Mouse (Mus musculus) monocyte, adult 2 months (primary cell): Measurements from ENCODE around the gene Espl1.
A peak's percentile ranks its signal among the peaks of the same experiment; 100 is the strongest.
"Not testable (repeated sequence)": the region's sequence is repeated elsewhere in the genome, so short reads cannot be mapped to it uniquely, and the experiment has no call there.

Experiments
- DNase-seq, 2 experiments: peaks; one replicate each; pipeline ENCODE4 v3.0.0; 2022; ENCODE audit warnings: low spot score in 2 of 2, low read depth in 1 of 2

The Espl1 gene

DNA sequence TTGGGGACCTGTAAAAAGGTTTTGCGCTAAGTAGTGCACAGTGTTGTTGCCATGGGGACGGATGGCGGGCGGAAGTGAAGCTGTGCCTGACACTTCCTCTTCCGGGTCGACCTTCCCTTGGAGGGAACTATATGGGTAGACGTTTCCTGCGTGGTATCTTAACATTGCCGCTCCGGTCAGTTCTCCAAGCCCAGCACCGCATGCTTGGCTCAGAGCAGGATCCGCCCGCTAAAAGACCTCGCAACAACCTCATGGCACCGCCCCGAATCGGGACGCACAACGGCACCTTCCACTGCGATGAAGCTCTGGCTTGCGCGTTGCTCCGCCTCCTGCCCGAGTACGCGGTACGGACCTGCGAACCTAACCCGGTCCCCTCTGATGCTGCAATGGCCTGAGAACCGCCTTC, 35.5 kb downstream of the Espl1 start, which contains the start of gene Myg1:
Myg1 (plus strand) TSS at position 100 of the 406 bp plus-strand sequence.
- DNase-seq, result peak; percentile 46 to 76

DNA sequence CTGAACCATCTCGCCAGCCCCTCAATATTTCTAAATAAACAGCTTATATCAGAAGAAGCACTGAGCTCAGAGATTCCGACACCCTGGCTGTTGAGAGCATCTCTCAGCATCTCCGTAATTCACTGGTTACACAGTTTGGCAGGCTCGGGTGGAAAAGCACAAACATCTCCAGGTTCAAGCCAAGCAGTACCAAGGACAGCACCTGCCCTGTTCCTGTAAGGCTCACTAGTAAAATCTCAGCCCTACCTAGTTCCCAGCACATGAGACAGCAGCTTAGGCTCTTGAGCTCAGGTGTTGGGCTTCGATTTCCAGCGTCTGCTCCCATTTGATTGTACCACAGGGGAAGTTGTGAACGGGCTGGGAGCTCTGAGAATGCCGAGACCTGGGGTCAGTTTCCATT, 39.2 kb downstream of the Espl1 start:
- no peak for DNase-seq

DNA sequence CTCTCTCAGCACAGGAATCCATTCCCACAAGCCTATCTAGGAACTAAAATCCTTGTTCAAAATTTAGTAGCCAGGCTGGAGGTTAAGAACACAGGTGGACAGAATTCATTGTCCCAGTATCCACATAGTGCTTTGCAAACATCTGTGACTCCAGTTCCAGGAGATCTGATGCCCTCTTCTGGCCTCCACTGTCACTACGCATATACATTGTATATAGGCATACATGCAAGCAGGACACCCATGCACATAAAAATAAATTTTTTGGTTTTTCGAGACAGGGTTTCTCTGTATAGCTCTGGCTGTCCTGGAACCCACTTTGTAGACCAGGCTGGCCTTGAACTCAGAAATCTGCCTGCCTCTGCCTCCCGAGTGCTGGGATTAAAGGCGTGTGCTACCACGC, 39.9 kb downstream of the Espl1 start:
- DNase-seq, result not testable (repeated sequence)

DNA sequence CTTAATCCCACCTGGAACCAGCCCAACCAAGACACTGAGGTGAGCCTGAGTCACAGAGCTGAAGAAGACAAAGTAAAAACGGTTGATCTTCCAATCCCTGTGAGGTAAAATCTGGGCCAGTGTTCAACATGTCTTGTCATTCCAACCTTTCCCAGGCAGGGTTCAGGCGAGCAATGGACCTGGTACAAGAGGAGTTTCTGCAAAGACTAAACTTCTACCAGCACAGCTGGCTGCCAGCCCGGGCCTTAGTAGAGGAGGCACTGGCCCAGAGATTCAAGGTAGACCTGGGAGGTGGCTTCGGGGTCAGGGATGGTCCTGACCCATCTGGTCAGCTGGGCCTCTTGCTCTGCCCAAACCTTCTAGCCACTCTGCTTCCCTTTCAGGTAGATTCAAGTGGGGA, 40.9 kb downstream of the Espl1 start:
- DNase-seq, result no peak

DNA sequence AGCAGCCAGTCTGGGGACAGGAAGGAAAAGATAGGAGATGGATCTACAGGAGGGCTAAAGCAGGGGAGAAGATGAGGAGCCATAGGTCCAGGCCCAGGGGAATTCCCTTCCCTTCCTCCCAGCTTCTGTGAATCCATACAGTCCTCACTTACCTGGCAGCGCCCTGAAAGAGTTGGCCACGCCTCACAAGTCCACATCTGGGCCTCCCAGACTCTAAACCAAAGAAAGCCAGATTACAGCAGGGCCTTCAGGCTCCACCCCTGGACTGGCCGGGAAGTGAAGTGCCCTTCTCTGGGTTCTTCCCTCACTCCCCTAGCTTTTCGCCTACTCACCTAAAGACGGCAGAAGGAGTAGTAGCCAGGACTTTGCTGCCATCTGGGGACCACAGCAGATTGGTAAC, 43.5 kb downstream of the Espl1 start:
- DNase-seq, result no peak

DNA sequence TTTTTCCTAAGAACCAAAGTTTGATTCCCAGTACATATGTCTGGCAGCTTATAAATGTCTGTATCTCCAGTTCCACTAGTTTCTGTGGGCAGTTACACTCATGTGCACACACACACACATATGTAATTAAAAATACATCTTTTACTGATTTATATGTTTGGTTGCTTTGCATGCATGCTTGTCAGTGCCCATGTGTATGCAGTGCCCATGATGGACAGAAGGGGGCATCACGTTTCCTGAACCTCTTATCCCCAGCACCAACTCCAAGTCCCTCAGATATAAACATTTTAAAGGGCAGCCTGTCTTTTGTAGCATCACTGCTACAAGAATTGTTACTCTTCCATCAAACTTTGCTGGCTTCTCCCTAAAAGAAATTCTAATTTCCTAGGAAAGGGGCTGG, 45.5 kb downstream of the Espl1 start:
- DNase-seq, result no peak

DNA sequence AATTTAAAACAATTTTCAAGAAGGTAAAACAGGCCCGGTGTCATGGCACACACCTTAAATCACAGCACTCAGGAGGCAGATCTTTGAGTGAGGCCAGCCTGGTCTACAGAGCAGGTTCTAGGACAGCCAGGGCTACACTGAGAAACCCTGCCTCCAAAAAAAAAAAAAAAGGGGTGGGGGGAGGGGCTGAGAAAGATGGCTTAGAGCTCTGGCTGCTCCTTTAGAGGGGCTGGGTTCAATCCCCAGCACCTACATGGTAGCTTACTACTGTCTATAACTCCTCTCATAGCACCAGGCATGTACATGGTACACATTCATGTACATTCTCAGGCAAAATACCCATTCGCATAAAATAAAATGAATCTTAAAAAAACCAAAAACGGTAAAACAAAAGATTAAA, 48.4 kb downstream of the Espl1 start:
- DNase-seq, result no peak

DNA sequence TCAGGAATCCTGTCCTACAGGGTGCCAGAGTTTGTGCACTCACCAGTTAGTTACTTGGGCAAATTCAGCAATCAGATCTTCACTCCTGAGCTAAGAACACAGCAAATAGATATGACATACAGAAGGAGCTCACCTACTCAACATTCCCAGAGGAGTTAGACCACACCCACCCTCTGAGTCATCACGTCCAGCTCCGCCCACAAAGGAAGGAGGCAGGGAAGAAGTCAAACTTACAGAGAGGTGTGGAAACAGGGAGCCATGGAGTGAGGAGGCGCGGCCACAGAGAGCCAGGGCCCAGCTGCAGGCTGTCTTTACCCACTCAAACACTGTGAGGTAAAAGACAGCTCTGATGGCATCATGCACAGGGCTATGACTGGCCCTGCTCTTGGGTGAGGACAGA, 50.4 kb downstream of the Espl1 start:
- no peak for DNase-seq

DNA sequence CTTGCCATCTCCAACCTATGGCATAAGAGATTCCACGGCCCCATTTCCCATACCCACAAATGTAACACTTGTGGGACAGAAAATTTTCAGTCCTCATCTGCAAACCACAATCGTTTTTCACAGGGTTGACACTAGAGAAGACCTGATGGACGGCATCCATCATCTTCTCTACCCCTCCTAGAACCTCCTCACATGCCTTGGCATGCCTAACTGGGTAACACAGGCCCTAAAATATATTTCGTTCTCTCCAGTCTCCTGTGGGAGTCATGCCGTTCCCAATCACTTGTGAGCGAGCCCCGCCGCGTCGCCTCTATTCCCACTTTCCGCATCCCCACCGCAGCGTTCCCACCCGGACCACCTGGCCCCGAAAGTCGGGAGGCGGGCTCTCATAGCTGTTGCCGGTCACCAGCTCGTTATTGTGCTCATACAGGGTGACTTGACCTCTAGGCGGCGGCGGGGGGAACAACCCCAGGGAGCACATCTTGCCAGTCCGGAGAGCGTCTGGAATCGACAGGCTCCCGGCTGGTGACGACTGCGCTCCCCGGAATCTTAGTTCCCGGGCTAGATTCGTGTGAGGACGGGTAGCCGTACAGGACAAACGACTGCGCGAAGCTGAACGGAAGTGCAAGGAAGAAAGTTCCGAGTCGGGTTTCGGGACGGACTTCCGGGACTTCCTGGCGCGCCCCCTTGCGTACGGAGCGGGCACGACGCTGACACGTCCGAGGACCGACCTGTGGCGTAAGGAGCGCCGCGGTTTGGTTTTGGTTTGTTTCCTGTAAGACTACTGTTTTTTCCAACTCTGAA, 54.3 kb downstream of the Espl1 start, which contains the start of gene Aaas:
Aaas (minus strand) TSS at position 634 of the 804 bp plus-strand sequence.
- DNase-seq, result peak; percentile 85 to 90

DNA sequence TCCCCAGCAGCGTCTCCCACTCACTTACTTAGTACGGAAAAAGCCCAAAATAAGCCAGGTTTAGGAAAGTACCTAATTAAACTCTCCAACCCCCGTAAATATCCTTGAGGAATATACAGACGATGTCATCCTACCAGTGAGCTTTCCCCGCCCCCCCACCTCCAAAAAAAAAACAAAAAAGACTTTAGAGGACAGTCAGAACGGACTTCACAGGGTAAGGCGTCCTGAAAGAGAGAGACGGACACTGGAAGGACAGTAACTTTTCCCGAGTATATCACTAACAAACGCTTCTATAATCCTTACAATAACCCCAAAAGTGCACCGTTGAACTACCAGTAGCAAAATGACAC, 54.9 kb downstream of the Espl1 start:
- no peak for DNase-seq

DNA sequence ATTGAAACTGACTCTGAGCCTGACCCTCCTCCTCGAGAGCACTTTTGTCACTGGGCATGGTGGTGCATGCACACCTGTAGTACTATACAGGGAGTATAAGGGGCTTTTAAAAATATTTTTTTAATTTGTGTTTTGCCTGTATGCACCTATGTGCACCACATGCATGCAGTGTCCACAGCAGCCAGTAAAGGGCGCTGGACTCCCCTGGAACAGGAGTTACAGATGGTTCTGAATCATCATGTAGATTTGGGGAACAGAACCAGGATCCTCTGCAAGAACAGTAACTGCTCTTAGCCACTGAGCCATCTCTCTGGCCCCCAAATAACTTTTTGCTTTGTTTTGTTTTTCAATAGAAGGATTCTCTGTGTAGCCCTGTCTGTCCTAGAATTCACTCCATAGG, 56.1 kb downstream of the Espl1 start:
- DNase-seq, result no peak

DNA sequence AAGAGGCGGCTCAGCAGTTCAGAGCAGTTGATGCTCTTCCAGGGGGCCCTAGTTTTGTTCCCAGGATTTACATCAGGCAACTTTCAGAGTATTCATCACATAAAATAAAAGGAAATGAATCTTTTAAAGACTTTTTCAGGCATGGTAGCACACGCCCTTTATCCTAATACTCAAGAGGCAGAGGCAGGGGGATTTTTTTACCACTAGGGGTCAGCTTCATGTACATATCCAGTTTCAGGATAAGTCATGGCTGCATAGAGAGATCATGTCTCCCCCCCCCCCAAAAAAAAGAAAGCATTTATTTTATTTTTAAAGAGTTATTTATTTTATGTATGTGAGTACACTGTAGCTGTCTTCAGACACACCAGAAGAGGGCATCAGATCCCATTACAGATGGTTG, 57.9 kb downstream of the Espl1 start:
- DNase-seq, result no peak

DNA sequence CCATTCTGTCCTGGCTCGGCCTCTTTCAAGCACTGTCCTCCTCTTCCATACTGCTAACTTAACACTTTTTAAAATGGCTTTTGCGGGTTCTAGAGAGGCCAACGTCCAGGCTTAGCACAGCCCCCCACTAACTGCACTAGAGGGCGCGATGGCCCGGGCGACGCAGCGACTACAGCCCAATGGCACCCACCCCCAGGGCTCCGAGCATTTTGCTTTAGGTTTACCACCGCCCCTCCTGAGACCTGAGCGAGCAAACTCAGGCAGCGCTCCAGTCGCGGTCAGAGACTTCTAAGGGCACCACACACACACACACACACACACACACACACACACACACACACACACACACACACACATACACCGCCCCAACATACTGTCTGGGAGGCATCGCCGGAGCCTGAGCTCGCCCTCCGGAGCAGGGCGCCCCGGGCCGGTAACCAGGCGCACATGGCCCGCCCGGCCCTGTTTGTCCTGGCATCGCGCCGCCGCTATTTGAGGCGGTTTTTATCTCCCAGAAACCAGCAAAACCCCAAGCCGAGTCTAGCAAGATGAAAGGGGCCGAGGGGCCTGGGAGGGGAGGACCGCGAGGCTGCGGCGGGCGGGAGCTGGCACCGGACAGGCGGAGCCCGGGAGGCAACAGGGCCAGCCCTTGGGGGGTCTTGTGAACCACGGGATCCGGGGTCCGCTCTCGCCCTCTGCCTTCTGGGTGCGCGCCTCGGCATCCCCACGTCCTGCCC, 59.2 kb downstream of the Espl1 start:
- no peak for DNase-seq

DNA sequence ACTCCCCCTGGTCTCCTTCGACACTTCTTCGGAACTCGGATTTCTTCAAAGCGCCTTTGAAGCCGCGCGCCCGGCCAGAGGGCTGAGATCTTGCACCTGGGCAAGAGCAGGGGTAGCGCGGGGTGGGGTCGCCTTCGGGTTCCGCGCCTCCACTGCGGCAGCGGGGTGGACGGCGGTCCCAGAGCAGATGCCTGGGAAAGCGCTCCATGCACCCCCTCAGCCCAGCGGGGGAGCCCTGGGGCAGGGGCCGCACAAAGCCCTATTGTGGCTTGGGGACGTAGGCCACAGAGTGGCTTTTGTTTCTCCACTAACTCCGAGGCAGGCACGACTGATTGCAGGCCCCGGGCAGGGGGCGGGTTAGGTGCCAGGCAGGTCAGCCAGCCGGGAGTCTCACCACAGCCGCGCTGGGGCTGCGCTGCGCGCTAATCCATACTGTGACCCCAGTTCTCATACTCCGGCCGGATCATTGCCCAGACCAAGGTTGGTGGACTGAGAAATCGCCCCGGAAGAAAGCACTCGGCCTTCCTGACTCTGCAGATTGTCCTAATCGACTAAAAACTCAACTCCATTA, 59.9 kb downstream of the Espl1 start:
- no peak for DNase-seq

DNA sequence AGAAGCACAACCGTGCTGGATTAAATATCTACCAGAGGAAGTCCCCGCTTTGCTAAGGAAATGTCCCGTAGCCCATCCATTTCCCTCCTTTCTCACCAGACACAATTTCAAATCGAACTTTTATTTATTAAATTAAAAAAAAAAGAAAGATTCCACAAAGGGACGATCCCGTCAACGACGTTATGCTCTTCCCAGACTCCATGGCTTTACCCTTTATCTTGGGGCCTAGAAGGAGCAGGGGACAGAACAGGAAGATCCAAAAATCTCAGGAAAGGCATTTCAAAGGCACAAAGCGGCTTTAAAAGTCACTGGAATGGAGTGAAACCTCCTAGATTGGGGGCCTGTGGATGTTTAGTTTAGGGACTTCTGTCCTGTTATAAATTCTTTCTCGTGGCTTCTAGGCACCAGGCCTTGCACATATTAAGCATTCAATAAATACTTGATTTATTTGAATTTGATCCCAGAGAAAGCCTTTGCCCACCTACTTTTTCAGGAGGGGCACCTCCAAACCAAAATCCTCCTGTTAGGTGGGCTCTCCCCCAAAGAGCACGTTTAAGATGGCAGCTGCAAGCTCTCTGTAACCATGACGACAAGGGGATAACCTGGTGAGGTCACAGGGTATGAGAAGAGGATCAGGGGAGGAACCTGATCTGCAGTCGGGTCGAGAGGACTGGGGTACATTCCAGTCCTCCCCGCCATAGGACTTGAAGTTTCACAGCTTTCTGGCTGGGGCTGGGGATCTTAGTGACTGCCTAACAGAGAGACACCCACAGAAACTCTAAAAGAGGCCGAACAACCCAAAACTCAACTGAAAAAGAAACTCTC, 60.6 kb downstream of the Espl1 start:
- no peak for DNase-seq

DNA sequence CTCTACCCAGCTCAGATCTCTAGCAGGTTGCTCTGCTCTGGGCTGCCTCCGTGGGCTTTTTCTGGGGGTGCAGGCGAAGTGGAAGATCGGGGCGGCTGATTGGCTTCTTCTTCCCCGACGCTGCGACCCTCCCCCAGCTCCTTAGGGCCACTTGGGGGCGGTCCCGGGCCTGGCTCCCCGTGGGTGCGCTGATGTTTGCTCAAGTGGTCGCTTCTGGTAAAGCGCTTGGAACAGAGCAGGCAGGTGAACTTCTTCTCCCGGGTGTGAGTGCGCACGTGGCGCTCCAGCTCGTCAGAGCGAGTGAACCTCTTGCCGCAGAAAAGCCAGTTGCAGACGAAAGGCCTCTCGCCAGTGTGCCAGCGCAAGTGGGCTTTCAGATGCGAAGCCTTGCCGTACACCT, 62.1 kb downstream of the Espl1 start:
- DNase-seq, result no peak

DNA sequence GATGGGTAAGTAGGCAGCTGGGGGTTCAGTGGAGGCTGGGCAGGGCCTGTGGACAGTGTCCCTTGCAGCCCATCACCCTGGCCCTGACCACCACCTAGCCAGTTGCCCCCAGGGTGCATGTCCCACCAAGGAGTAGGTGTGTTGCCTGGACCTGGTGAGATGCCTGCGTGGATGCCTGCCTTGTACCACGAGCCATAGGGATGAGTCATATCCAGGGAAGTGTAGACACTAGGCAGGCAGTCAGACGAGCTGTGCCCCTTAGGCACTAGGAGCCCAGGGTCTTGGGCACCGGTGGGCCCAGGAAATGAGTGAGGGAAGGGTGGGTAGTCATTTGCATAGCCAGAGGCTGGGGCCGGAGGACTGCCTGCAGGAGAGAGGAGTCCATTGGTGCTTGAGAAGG, 62.8 kb downstream of the Espl1 start:
- DNase-seq, result no peak

DNA sequence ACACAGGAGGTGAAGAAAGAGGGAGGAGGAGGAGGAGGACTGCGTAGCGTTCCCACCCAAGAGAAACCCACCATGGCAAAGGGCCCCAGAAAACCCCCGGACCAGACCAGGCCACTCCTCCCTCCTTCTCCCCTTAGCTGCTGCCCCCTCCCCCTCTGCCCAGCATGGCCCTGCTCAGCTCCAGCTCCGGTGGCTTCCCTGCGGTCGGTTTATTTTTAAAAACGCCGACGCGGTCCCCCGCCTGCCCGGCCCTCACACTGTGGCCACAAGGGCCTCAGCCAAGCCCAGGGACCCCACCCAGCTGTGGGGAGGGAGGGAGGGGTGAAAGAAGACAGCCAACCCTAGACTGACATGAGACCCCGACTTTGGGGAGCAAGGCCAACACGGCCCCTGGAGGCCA, 66.6 kb downstream of the Espl1 start:
- DNase-seq, result no peak

DNA sequence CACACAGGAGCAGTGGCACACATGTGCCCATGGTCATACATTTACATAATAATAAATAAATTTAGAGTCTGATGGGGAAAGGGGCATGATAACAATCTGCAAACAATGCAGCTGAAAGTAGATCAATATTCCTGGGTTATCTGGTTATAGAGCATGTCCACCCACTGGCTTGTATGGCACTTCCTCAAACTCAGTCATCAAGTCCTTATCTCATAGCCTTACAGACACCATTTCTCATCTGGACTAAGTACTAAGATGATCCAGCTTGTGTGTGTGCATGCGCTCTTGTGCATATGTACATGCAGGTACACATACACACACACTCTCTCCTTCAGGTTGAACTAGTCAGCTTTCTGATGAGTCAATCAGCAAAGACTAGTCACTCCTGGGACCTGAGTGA, 68.6 kb downstream of the Espl1 start:
- DNase-seq, result no peak

DNA sequence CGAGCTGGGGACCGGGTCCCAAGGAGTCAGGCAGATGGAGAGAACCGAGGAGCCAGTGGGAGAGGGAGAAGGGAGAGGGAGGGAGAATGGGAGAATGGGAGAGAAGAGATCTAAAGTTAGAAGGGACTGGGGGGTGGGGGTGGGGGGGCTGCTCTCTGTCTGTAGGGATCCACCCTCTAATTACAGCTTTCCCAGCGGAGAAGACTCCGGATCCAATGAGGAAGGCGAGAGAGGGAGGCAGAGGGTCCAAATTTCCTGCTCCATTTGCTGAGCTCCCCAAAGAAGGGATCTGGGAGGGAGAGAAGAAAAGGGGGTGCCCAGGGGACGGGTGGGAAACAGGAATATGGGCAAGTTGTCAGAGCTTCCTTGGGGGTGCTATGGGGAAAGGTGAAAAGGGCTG, 70.2 kb downstream of the Espl1 start:
- DNase-seq, result no peak

DNA sequence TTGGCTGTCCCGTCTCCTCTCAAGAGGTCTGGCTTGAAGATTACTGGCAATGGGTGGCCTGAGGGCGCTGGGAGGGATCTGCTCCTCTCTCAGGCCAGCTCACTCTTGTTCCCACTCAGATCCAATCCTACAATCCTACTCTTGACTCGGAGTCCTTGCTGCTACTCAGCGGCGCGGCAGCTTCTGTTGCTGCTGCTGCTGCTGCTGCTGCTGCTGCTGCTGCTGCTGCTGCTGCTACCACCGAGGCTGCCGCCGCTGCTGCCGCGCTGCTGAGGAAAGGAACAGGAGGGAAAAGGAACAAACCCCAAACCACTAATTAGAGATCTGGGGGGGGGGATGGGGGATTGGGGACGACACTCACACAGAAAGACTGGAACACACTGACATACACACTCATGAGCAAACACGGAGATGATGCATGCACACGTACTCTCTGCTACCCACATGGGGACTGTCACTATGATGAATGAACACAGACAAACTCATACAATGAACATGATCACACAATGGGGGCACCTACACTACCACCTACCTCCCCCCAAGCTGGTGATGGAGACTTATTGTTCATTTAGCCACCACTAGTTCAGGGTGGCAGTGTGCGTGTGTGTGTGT, 70.8 kb downstream of the Espl1 start, which contains the start of gene Sp7:
Sp7 (minus strand) TSS at position 450 of the 612 bp plus-strand sequence.
- DNase-seq, result no peak
